Mouse (Mus musculus): ENCODE results near the gene Gpn3. TPM values are rescaled to one million over a fixed set of nuclear protein-coding genes. Genes with fewer than 3 reads are reported as not detected.

The Gpn3 gene
- polyA plus RNA-seq (2015; fragmentation: Nextera tagmentation; extraction: Ambion mirVana): 42.3 and 42.7 TPM in 2 replicates

GRCm38 (mm10) chr5:122371591-122372191, at the start of gene Gpn3:
TSS of gene Gpn3 (plus strand) at chr5:122371876.
- Histone ChIP-seq H3K27ac (ENCODE audit: low read length) (peak within 1 kb of the TSS; percentile 97), H3K4me3 (ENCODE audit: low read depth, low read length) (peak within 1 kb of the TSS; percentile 87), H3K36me3 (ENCODE audit: control insufficient read depth, insufficient read depth, low read length) (peaks cover 6% of the 10 kb centered on the region; the same call in 1 of the 2 replicates), H3K9ac (ENCODE audit: low read depth, low read length) (peak within 1 kb of the TSS; percentile 88), H3K9me3 (replicated peaks; ENCODE audit: control insufficient read depth, low read length, poor library complexity, severe bottlenecking) (no peaks in the 10 kb centered on the region), H3K27me3 (ENCODE audit: control insufficient read depth, insufficient read depth, low read depth, low read length) (no peaks in the 10 kb centered on the region), H3K4me1 (ENCODE audit: control insufficient read depth, insufficient read depth, low read length) (peaks cover 17% of the 10 kb centered on the region), H3K4me2 (ENCODE audit: low read length) (peak within 1 kb of the TSS; percentile 76)
- ATAC-seq: peak; percentile 82
- under 1% methylated on average over 28 of the region's 46 CpGs for WGBS

- no peaks in the 10 kb centered on the region for H3K27me3 ChIP-seq (ENCODE audit: control insufficient read depth, insufficient read depth, low read depth, low read length)
- no peak overlapping the region for H3K9ac ChIP-seq (ENCODE audit: low read depth, low read length)
- H3K9me3 ChIP-seq (replicated peaks; ENCODE audit: control insufficient read depth, low read length, poor library complexity, severe bottlenecking): no peaks in the 10 kb centered on the region
- peaks cover 13% of the 10 kb centered on the region; the same call in 1 of the 2 replicates for H3K36me3 ChIP-seq (ENCODE audit: control insufficient read depth, insufficient read depth, low read length)
- H3K4me1 ChIP-seq (ENCODE audit: control insufficient read depth, insufficient read depth, low read length): no peaks in the 10 kb centered on the region
- no peak overlapping the region for H3K4me2 ChIP-seq (ENCODE audit: low read length)
- no peak overlapping the region for H3K4me3 ChIP-seq (ENCODE audit: low read depth, low read length)
- ATAC-seq: no peak
- no peak overlapping the region for H3K27ac ChIP-seq (ENCODE audit: low read length)
- 53% methylated on average over 8 of the region's 8 CpGs for WGBS
Observed at GRCm38 (mm10) chr5:122323523-122323922, 48.2 kb upstream of the Gpn3 start.

GRCm38 (mm10) chr5:122324608-122325431, 46.9 kb upstream of the Gpn3 start:
- Histone ChIP-seq H3K4me2 (ENCODE audit: low read length) (no peak overlapping the region), H3K9ac (ENCODE audit: low read depth, low read length) (no peak overlapping the region), H3K27ac (ENCODE audit: low read length) (no peak overlapping the region), H3K36me3 (ENCODE audit: control insufficient read depth, insufficient read depth, low read length) (peaks cover 13% of the 10 kb centered on the region; the same call in 1 of the 2 replicates), H3K4me3 (ENCODE audit: low read depth, low read length) (no peak overlapping the region), H3K27me3 (ENCODE audit: control insufficient read depth, insufficient read depth, low read depth, low read length) (no peaks in the 10 kb centered on the region), H3K4me1 (ENCODE audit: control insufficient read depth, insufficient read depth, low read length) (no peaks in the 10 kb centered on the region), H3K9me3 (replicated peaks; ENCODE audit: control insufficient read depth, low read length, poor library complexity, severe bottlenecking) (no peaks in the 10 kb centered on the region)
- WGBS: 88% methylated on average over 23 of the region's 23 CpGs
- no peak for ATAC-seq

GRCm38 (mm10) chr5:122325477-122325876, 46.2 kb upstream of the Gpn3 start:
- H3K9me3 ChIP-seq (replicated peaks; ENCODE audit: control insufficient read depth, low read length, poor library complexity, severe bottlenecking): no peaks in the 10 kb centered on the region
- H3K36me3 ChIP-seq (ENCODE audit: control insufficient read depth, insufficient read depth, low read length): peaks cover 13% of the 10 kb centered on the region; the same call in 1 of the 2 replicates
- no peaks in the 10 kb centered on the region for H3K27me3 ChIP-seq (ENCODE audit: control insufficient read depth, insufficient read depth, low read depth, low read length)
- H3K27ac ChIP-seq (ENCODE audit: low read length): no peak overlapping the region
- no peak overlapping the region for H3K9ac ChIP-seq (ENCODE audit: low read depth, low read length)
- H3K4me1 ChIP-seq (ENCODE audit: control insufficient read depth, insufficient read depth, low read length): no peaks in the 10 kb centered on the region
- H3K4me3 ChIP-seq (ENCODE audit: low read depth, low read length): no peak overlapping the region
- no peak for ATAC-seq
- no peak overlapping the region for H3K4me2 ChIP-seq (ENCODE audit: low read length)
- 85% methylated on average over 8 of the region's 8 CpGs for WGBS

- Histone ChIP-seq H3K27ac (ENCODE audit: low read length) (no peak overlapping the region), H3K4me2 (ENCODE audit: low read length) (no peak overlapping the region), H3K4me1 (ENCODE audit: control insufficient read depth, insufficient read depth, low read length) (no peaks in the 10 kb centered on the region), H3K4me3 (ENCODE audit: low read depth, low read length) (no peak overlapping the region), H3K27me3 (ENCODE audit: control insufficient read depth, insufficient read depth, low read depth, low read length) (no peaks in the 10 kb centered on the region), H3K9me3 (replicated peaks; ENCODE audit: control insufficient read depth, low read length, poor library complexity, severe bottlenecking) (no peaks in the 10 kb centered on the region), H3K9ac (ENCODE audit: low read depth, low read length) (no peak overlapping the region), H3K36me3 (ENCODE audit: control insufficient read depth, insufficient read depth, low read length) (0 out of 2 replicates have a peak, but pooled peaks cover 11% of the 10 kb centered on the region)
- no peak for ATAC-seq
- WGBS: 93% methylated on average over 3 of the region's 3 CpGs
Observed at GRCm38 (mm10) chr5:122327283-122327682, 44.4 kb upstream of the Gpn3 start.

- no peak overlapping the region for H3K27ac ChIP-seq (ENCODE audit: low read length)
- no peaks in the 10 kb centered on the region for H3K9me3 ChIP-seq (replicated peaks; ENCODE audit: control insufficient read depth, low read length, poor library complexity, severe bottlenecking)
- no peaks in the 10 kb centered on the region for H3K4me1 ChIP-seq (ENCODE audit: control insufficient read depth, insufficient read depth, low read length)
- no peak overlapping the region for H3K9ac ChIP-seq (ENCODE audit: low read depth, low read length)
- 0 out of 2 replicates have a peak, but pooled peaks cover 6% of the 10 kb centered on the region for H3K36me3 ChIP-seq (ENCODE audit: control insufficient read depth, insufficient read depth, low read length)
- H3K27me3 ChIP-seq (ENCODE audit: control insufficient read depth, insufficient read depth, low read depth, low read length): no peaks in the 10 kb centered on the region
- no peak for ATAC-seq
- no peak overlapping the region for H3K4me2 ChIP-seq (ENCODE audit: low read length)
- no peak overlapping the region for H3K4me3 ChIP-seq (ENCODE audit: low read depth, low read length)
- 88% methylated on average over 4 of the region's 4 CpGs for WGBS
Observed at GRCm38 (mm10) chr5:122330269-122330668, 41.4 kb upstream of the Gpn3 start.

GRCm38 (mm10) chr5:122334682-122335081, 37.0 kb upstream of the Gpn3 start:
- no peaks in the 10 kb centered on the region for H3K27me3 ChIP-seq (ENCODE audit: control insufficient read depth, insufficient read depth, low read depth, low read length)
- no peak for ATAC-seq
- no peak overlapping the region for H3K4me3 ChIP-seq (ENCODE audit: low read depth, low read length)
- H3K9ac ChIP-seq (ENCODE audit: low read depth, low read length): no peak overlapping the region
- WGBS: 72% methylated on average over 3 of the region's 3 CpGs
- peaks cover 3% of the 10 kb centered on the region; the same call in 1 of the 2 replicates for H3K36me3 ChIP-seq (ENCODE audit: control insufficient read depth, insufficient read depth, low read length)
- no peaks in the 10 kb centered on the region for H3K4me1 ChIP-seq (ENCODE audit: control insufficient read depth, insufficient read depth, low read length)
- H3K9me3 ChIP-seq (replicated peaks; ENCODE audit: control insufficient read depth, low read length, poor library complexity, severe bottlenecking): no peaks in the 10 kb centered on the region
- H3K4me2 ChIP-seq (ENCODE audit: low read length): no peak overlapping the region
- H3K27ac ChIP-seq (ENCODE audit: low read length): no peak overlapping the region

- peaks cover 3% of the 10 kb centered on the region; the same call in 1 of the 2 replicates for H3K36me3 ChIP-seq (ENCODE audit: control insufficient read depth, insufficient read depth, low read length)
- ATAC-seq: no peak
- H3K9ac ChIP-seq (ENCODE audit: low read depth, low read length): no peak overlapping the region
- H3K27ac ChIP-seq (ENCODE audit: low read length): no peak overlapping the region
- H3K4me3 ChIP-seq (ENCODE audit: low read depth, low read length): no peak overlapping the region
- no peaks in the 10 kb centered on the region for H3K27me3 ChIP-seq (ENCODE audit: control insufficient read depth, insufficient read depth, low read depth, low read length)
- 91% methylated on average over 7 of the region's 7 CpGs for WGBS
- no peak overlapping the region for H3K4me2 ChIP-seq (ENCODE audit: low read length)
- no peaks in the 10 kb centered on the region for H3K4me1 ChIP-seq (ENCODE audit: control insufficient read depth, insufficient read depth, low read length)
- H3K9me3 ChIP-seq (replicated peaks; ENCODE audit: control insufficient read depth, low read length, poor library complexity, severe bottlenecking): no peaks in the 10 kb centered on the region
Observed at GRCm38 (mm10) chr5:122336554-122337294, 35.0 kb upstream of the Gpn3 start.

Data from midbrain, embryonic 16.5 days (tissue).